Mouse (Mus musculus): ENCODE measurements at regions not wholly inside any gene's neighbourhood (a gene's known extent, or its start where the extent isn't known, plus 50 kb on each side); places are given as distances from the start of the nearest gene placed in this dataset.

DNA sequence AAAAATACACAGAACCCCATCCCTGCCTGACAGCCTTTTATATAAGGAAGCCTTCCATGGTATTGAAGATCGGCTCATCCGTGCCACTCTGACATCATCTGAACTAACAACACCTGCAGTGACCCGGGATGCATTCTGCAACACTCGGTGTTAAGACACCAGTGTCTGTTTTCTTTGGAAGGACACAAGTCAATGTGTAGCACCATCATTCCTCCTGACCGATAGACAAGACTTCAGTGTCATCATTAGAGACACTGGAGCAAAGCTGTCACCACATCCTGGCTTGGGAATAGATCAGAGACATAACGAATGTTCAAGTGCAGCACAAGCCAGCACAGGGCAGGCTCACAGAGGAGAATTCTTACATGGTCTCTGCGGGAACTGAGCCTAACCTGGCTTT lies 77.5 kb upstream of the Runx1 start:
- H3K27ac ChIP-seq (ENCODE audit: insufficient read depth, low read depth, low read length) = no peak overlapping the region
- no peaks in the 10 kb centered on the region for H3K27me3 ChIP-seq (replicated peaks; ENCODE audit: control insufficient read depth, insufficient read depth, low read length)
- TF ChIP-seq CTCF (conservative IDR thresholded peaks at IDR 0.05; ENCODE audit: insufficient read depth, insufficient read length, low read depth, low read length) (no peak), POLR2A (IDR thresholded peaks at IDR 0.05; ENCODE audit: low read depth, low read length) (no peak)
- no peak for DNase-seq
- 85% methylated on average over 7 of the region's 7 CpGs for WGBS
- no peaks in the 10 kb centered on the region for H3K4me1 ChIP-seq (ENCODE audit: control insufficient read depth, insufficient read depth, low read length)
- H3K4me3 ChIP-seq (ENCODE audit: insufficient read depth, low read depth, low read length) = no peak overlapping the region
- H3K36me3 ChIP-seq (ENCODE audit: control insufficient read depth, insufficient read depth, low read length) = no peaks in the 10 kb centered on the region

DNA sequence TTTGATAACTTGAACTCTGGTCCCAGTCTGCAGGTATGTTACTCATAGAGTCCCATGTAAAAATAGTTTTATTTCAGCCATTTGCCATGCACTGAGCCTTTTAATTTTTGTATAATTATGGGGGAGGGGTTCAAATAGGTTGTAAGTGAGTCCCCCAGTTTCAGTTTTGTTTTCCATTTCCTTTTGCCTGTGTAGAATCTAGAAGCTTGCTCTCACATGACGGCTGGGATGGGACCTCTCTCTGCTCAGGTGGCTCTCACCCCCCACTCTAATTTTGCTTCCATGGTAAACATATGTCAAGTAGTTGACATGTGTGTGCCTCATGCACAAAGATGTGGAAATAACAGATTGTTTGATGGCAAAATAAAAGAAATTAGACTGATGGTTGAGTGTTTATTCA lies 73.8 kb upstream of the Runx1 start:
- 79% methylated on average over 1 of the region's 1 CpGs for WGBS
- DNase-seq = no peak
- Histone ChIP-seq H3K4me1 (ENCODE audit: control insufficient read depth, insufficient read depth, low read length) (no peaks in the 10 kb centered on the region), H3K27me3 (replicated peaks; ENCODE audit: control insufficient read depth, insufficient read depth, low read length) (no peaks in the 10 kb centered on the region), H3K27ac (ENCODE audit: insufficient read depth, low read depth, low read length) (no peak overlapping the region), H3K4me3 (ENCODE audit: insufficient read depth, low read depth, low read length) (no peak overlapping the region), H3K36me3 (ENCODE audit: control insufficient read depth, insufficient read depth, low read length) (no peaks in the 10 kb centered on the region)
- no peak for TF ChIP-seq POLR2A (IDR thresholded peaks at IDR 0.05; ENCODE audit: low read depth, low read length)
- no peak for TF ChIP-seq CTCF (conservative IDR thresholded peaks at IDR 0.05; ENCODE audit: insufficient read depth, insufficient read length, low read depth, low read length)

DNA sequence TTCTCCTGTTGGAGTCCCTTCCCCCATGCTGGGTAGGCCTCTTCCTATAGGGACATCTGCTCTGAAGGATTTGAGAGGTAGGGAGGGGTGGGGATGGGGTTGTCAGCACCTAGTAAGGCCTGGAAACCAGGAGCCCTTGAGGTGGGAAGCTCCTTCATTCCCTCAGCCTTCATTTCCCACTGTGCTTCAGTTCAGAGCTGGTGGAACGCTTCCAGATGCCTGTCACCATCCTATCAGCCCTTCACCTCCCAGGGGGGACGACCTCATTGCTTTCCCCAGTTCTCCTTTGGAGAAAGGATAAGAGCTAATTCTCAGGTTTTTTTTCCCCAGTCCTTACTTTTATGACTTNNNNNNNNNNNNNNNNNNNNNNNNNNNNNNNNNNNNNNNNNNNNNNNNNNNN lies 65.8 kb upstream of the Runx1 start:
- WGBS = 92% methylated on average over 2 of the region's 2 CpGs
- H3K27ac ChIP-seq (ENCODE audit: insufficient read depth, low read depth, low read length) = no peak overlapping the region
- no peaks in the 10 kb centered on the region for H3K36me3 ChIP-seq (ENCODE audit: control insufficient read depth, insufficient read depth, low read length)
- TF ChIP-seq POLR2A (IDR thresholded peaks at IDR 0.05; ENCODE audit: low read depth, low read length) (no peak), CTCF (conservative IDR thresholded peaks at IDR 0.05; ENCODE audit: insufficient read depth, insufficient read length, low read depth, low read length) (no peak)
- no peaks in the 10 kb centered on the region for H3K4me1 ChIP-seq (ENCODE audit: control insufficient read depth, insufficient read depth, low read length)
- no peak overlapping the region for H3K4me3 ChIP-seq (ENCODE audit: insufficient read depth, low read depth, low read length)
- DNase-seq = no peak
- H3K27me3 ChIP-seq (replicated peaks; ENCODE audit: control insufficient read depth, insufficient read depth, low read length) = no peaks in the 10 kb centered on the region

DNA sequence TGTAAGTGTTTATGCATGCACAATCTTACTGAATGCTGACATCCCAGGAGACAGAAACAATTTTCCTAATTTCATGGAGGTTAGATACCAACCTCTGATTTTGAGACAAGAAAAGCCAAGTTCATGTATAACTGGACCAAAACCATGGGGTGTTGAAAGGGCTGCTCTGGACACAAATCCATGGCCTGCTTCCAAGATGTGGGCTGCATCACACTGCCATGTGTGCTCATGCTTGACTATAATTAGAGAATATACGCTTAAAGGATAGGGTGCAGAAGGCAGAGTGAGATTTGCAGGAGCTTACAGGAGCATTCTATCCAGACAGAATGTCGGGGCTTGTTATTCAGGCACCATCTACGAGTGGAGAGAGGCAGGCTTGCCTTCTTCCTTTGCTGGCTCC lies 64.8 kb upstream of the Runx1 start:
- Histone ChIP-seq H3K27ac (ENCODE audit: insufficient read depth, low read depth, low read length) (no peak overlapping the region), H3K4me1 (ENCODE audit: control insufficient read depth, insufficient read depth, low read length) (no peaks in the 10 kb centered on the region), H3K4me3 (ENCODE audit: insufficient read depth, low read depth, low read length) (no peak overlapping the region), H3K36me3 (ENCODE audit: control insufficient read depth, insufficient read depth, low read length) (no peaks in the 10 kb centered on the region), H3K27me3 (replicated peaks; ENCODE audit: control insufficient read depth, insufficient read depth, low read length) (no peaks in the 10 kb centered on the region)
- DNase-seq = no peak
- 82% methylated on average over 3 of the region's 3 CpGs for WGBS
- TF ChIP-seq CTCF (conservative IDR thresholded peaks at IDR 0.05; ENCODE audit: insufficient read depth, insufficient read length, low read depth, low read length) (no peak), POLR2A (IDR thresholded peaks at IDR 0.05; ENCODE audit: low read depth, low read length) (no peak)

DNA sequence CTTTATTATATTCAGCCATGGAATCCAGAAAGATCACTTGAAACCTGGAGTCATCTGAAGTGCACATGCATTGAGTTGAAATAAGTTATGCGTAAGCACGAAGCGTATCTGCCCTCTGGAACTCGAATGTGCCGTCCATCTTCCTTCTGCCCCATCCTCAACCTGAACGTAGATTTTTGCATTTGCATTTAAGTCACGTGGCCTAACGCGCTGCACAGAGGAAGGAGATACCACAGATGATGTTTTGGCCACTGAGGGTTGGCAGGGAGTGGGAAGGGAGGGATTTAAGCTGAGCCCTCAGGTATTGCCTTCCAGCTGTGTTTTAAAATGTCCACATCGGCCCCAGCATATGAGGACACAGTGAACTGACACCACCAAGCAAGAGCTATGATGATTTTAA lies 63.6 kb upstream of the Runx1 start:
- no peak for DNase-seq
- Histone ChIP-seq H3K27ac (ENCODE audit: insufficient read depth, low read depth, low read length) (no peak overlapping the region), H3K4me3 (ENCODE audit: insufficient read depth, low read depth, low read length) (no peak overlapping the region), H3K36me3 (ENCODE audit: control insufficient read depth, insufficient read depth, low read length) (no peaks in the 10 kb centered on the region), H3K4me1 (ENCODE audit: control insufficient read depth, insufficient read depth, low read length) (no peaks in the 10 kb centered on the region), H3K27me3 (replicated peaks; ENCODE audit: control insufficient read depth, insufficient read depth, low read length) (no peaks in the 10 kb centered on the region)
- WGBS = 76% methylated on average over 10 of the region's 10 CpGs
- no peak for TF ChIP-seq CTCF (conservative IDR thresholded peaks at IDR 0.05; ENCODE audit: insufficient read depth, insufficient read length, low read depth, low read length)
- TF ChIP-seq POLR2A (IDR thresholded peaks at IDR 0.05; ENCODE audit: low read depth, low read length) = no peak

DNA sequence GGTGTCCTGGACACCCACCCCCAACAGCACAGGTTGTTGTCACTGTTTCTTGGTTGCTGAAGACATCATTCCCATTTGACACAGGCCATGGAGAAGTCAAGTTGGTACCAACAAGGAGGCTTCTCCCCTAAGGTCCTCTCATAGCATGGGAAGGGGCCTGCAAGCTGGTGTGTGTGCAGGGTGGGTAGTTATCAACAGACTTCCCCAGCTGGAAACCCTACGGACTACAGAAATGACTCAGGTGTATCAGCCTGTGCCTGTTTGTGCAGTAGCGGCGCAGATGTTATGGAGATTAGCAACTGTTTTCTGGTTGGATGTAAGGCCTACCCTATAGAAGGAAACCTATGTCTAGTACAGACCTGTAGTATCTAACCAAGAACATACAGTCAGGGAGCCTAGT lies 60.3 kb upstream of the Runx1 start:
- Histone ChIP-seq H3K27me3 (replicated peaks; ENCODE audit: control insufficient read depth, insufficient read depth, low read length) (no peaks in the 10 kb centered on the region), H3K36me3 (ENCODE audit: control insufficient read depth, insufficient read depth, low read length) (no peaks in the 10 kb centered on the region), H3K27ac (ENCODE audit: insufficient read depth, low read depth, low read length) (no peak overlapping the region), H3K4me1 (ENCODE audit: control insufficient read depth, insufficient read depth, low read length) (no peaks in the 10 kb centered on the region), H3K4me3 (ENCODE audit: insufficient read depth, low read depth, low read length) (no peak overlapping the region)
- 100% methylated on average over 3 of the region's 3 CpGs for WGBS
- no peak for DNase-seq
- no peak for TF ChIP-seq POLR2A (IDR thresholded peaks at IDR 0.05; ENCODE audit: low read depth, low read length)
- no peak for TF ChIP-seq CTCF (conservative IDR thresholded peaks at IDR 0.05; ENCODE audit: insufficient read depth, insufficient read length, low read depth, low read length)

DNA sequence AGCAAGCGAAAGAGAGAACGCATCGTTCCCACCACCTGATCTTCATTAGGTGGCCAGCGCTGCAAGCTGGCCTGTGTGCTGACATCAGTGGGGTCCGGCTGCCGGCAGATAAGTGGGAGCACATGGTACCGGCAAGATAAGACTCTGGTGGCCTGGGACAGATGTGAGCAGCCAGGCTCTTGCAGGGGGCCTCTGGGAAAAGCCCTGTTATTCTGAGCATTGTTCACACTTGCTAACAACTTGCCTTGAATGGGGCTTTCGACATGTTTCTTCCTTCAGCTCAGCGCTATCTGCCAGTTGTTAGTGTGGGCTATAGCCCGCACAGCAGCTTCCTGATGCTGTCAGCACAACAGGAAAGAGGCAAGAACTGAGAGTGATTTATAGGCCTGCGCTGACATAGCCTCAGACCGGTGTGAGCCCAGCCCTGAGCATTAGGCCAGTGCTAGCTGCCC lies 57.9 kb upstream of the Runx1 start:
- DNase-seq = no peak
- WGBS = 58% methylated on average over 12 of the region's 12 CpGs
- Histone ChIP-seq H3K27ac (ENCODE audit: insufficient read depth, low read depth, low read length) (no peak overlapping the region), H3K36me3 (ENCODE audit: control insufficient read depth, insufficient read depth, low read length) (no peaks in the 10 kb centered on the region), H3K27me3 (replicated peaks; ENCODE audit: control insufficient read depth, insufficient read depth, low read length) (no peaks in the 10 kb centered on the region), H3K4me3 (ENCODE audit: insufficient read depth, low read depth, low read length) (no peak overlapping the region), H3K4me1 (ENCODE audit: control insufficient read depth, insufficient read depth, low read length) (no peaks in the 10 kb centered on the region)
- TF ChIP-seq POLR2A (IDR thresholded peaks at IDR 0.05; ENCODE audit: low read depth, low read length) (no peak), CTCF (conservative IDR thresholded peaks at IDR 0.05; ENCODE audit: insufficient read depth, insufficient read length, low read depth, low read length) (no peak)

Measured in kidney, adult 2 months (tissue).